Mouse (Mus musculus): ENCODE measurements around the gene Lgmn. TPM values are rescaled to one million over a fixed set of nuclear protein-coding genes. Genes with fewer than 3 reads are reported as not detected.

Lgmn gene
- polyA plus RNA-seq, 1 experiment from 2014 or later = 64.7 TPM

GRCm38 (mm10) chr12:102416391-102416837, 23.2 kb downstream of the Lgmn start:
- Histone ChIP-seq H3K4me3 (replicated peaks) (no peak overlapping the region), H3K36me3 (peaks cover 8% of the 10 kb centered on the region), H3K4me1 (replicated peaks) (peaks cover 4% of the 10 kb centered on the region), H3K9ac (replicated peaks) (no peak overlapping the region), H3K27me3 (no peaks in the 10 kb centered on the region), H3K9me3 (no peaks in the 10 kb centered on the region), H3K27ac (no peak overlapping the region), H3K4me2 (replicated peaks) (no peak overlapping the region)
- WGBS = 52% methylated on average over 7 of the region's 7 CpGs
- 0 out of 2 replicates have a peak, but pooled peaks have one; percentile 20 for ATAC-seq

GRCm38 (mm10) chr12:102414686-102415085, 24.9 kb downstream of the Lgmn start:
- H3K27ac ChIP-seq = no peak overlapping the region

GRCm38 (mm10) chr12:102413171-102413570, 26.4 kb downstream of the Lgmn start:
- no peak overlapping the region for H3K9ac ChIP-seq (replicated peaks)
- 95% methylated on average over 13 of the region's 13 CpGs for WGBS
- H3K9me3 ChIP-seq = no peaks in the 10 kb centered on the region
- no peak overlapping the region for H3K27ac ChIP-seq
- ATAC-seq = no peak
- peaks cover 6% of the 10 kb centered on the region for H3K36me3 ChIP-seq
- no peak overlapping the region for H3K4me3 ChIP-seq (replicated peaks)
- no peaks in the 10 kb centered on the region for H3K27me3 ChIP-seq
- no peaks in the 10 kb centered on the region for H3K4me1 ChIP-seq (replicated peaks)
- H3K4me2 ChIP-seq (replicated peaks) = no peak overlapping the region

More at GRCm38 (mm10) chr12:102414686-102415085, 24.9 kb downstream of the Lgmn start:
- H3K36me3 ChIP-seq = peaks cover 6% of the 10 kb centered on the region
- no peak for ATAC-seq
- no peak overlapping the region for H3K9ac ChIP-seq (replicated peaks)
- no peaks in the 10 kb centered on the region for H3K27me3 ChIP-seq
- peaks cover 4% of the 10 kb centered on the region for H3K4me1 ChIP-seq (replicated peaks)
- 95% methylated on average over 6 of the region's 6 CpGs for WGBS
- H3K9me3 ChIP-seq = no peaks in the 10 kb centered on the region
- no peak overlapping the region for H3K4me3 ChIP-seq (replicated peaks)
- H3K4me2 ChIP-seq (replicated peaks) = no peak overlapping the region

GRCm38 (mm10) chr12:102398588-102398987, 41.0 kb downstream of the Lgmn start:
- Histone ChIP-seq H3K4me3 (replicated peaks) (no peak overlapping the region), H3K9me3 (no peaks in the 10 kb centered on the region), H3K27me3 (peaks cover 29% of the 10 kb centered on the region), H3K9ac (replicated peaks) (no peak overlapping the region), H3K36me3 (peaks cover 61% of the 10 kb centered on the region), H3K4me2 (replicated peaks) (no peak overlapping the region), H3K27ac (no peak overlapping the region), H3K4me1 (replicated peaks) (peaks cover 10% of the 10 kb centered on the region)
- no peak for ATAC-seq
- 96% methylated on average over 4 of the region's 4 CpGs for WGBS

- 36% methylated on average over 19 of the region's 19 CpGs for WGBS
- no peak overlapping the region for H3K4me2 ChIP-seq (replicated peaks)
- no peak overlapping the region for H3K4me3 ChIP-seq (replicated peaks)
- ATAC-seq = peak; percentile 39; the same call in 1 of the 2 replicates
- H3K9me3 ChIP-seq = no peaks in the 10 kb centered on the region
- H3K4me1 ChIP-seq (replicated peaks) = peaks cover 10% of the 10 kb centered on the region
- peaks cover 33% of the 10 kb centered on the region for H3K27me3 ChIP-seq
- H3K36me3 ChIP-seq = peaks cover 48% of the 10 kb centered on the region
- H3K9ac ChIP-seq (replicated peaks) = no peak overlapping the region
- no peak overlapping the region for H3K27ac ChIP-seq
Observed at GRCm38 (mm10) chr12:102395998-102396991, 43.3 kb downstream of the Lgmn start.

- Histone ChIP-seq H3K27me3 (peaks cover 34% of the 10 kb centered on the region), H3K4me1 (replicated peaks) (peaks cover 10% of the 10 kb centered on the region), H3K4me3 (replicated peaks) (no peak overlapping the region), H3K9me3 (no peaks in the 10 kb centered on the region), H3K27ac (no peak overlapping the region), H3K4me2 (replicated peaks) (no peak overlapping the region), H3K9ac (replicated peaks) (no peak overlapping the region), H3K36me3 (peaks cover 42% of the 10 kb centered on the region)
- no peak for ATAC-seq
- 63% methylated on average over 9 of the region's 9 CpGs for WGBS
Observed at GRCm38 (mm10) chr12:102395537-102395936, 44.1 kb downstream of the Lgmn start.

GRCm38 (mm10) chr12:102394496-102394895, 45.1 kb downstream of the Lgmn start:
- Histone ChIP-seq H3K4me3 (replicated peaks) (no peak overlapping the region), H3K27ac (no peak overlapping the region)

GRCm38 (mm10) chr12:102391982-102392381, 47.6 kb downstream of the Lgmn start:
- Histone ChIP-seq H3K4me2 (replicated peaks) (no peak overlapping the region), H3K4me3 (replicated peaks) (no peak overlapping the region), H3K4me1 (replicated peaks) (peaks cover 10% of the 10 kb centered on the region), H3K9me3 (no peaks in the 10 kb centered on the region), H3K27me3 (peaks cover 29% of the 10 kb centered on the region), H3K9ac (replicated peaks) (no peak overlapping the region), H3K27ac (no peak overlapping the region), H3K36me3 (peaks cover 22% of the 10 kb centered on the region)
- ATAC-seq = no peak
- WGBS = 70% methylated on average over 4 of the region's 4 CpGs

More at GRCm38 (mm10) chr12:102394496-102394895, 45.1 kb downstream of the Lgmn start:
- peaks cover 10% of the 10 kb centered on the region for H3K4me1 ChIP-seq (replicated peaks)
- no peak overlapping the region for H3K9ac ChIP-seq (replicated peaks)
- H3K36me3 ChIP-seq = peaks cover 35% of the 10 kb centered on the region
- no peak overlapping the region for H3K4me2 ChIP-seq (replicated peaks)
- no peak for ATAC-seq
- 96% methylated on average over 7 of the region's 7 CpGs for WGBS
- H3K9me3 ChIP-seq = no peaks in the 10 kb centered on the region
- H3K27me3 ChIP-seq = peaks cover 35% of the 10 kb centered on the region

- peaks cover 29% of the 10 kb centered on the region for H3K27me3 ChIP-seq
- H3K4me3 ChIP-seq (replicated peaks) = no peak overlapping the region
- H3K9ac ChIP-seq (replicated peaks) = no peak overlapping the region
- no peak overlapping the region for H3K4me2 ChIP-seq (replicated peaks)
- no peak for ATAC-seq
- 0 out of 2 replicates have a peak, but pooled peaks cover 2% of the 10 kb centered on the region for H3K4me1 ChIP-seq (replicated peaks)
- peaks cover 22% of the 10 kb centered on the region for H3K36me3 ChIP-seq
- 84% methylated on average over 2 of the region's 2 CpGs for WGBS
- H3K27ac ChIP-seq = no peak overlapping the region
- H3K9me3 ChIP-seq = no peaks in the 10 kb centered on the region
Observed at GRCm38 (mm10) chr12:102391109-102391508, 48.5 kb downstream of the Lgmn start.

- H3K36me3 ChIP-seq = peaks cover 17% of the 10 kb centered on the region
- no peaks in the 10 kb centered on the region for H3K9me3 ChIP-seq
- H3K4me2 ChIP-seq (replicated peaks) = no peak overlapping the region
- H3K27me3 ChIP-seq = peaks cover 25% of the 10 kb centered on the region
- no peaks in the 10 kb centered on the region for H3K4me1 ChIP-seq (replicated peaks)
- no peak overlapping the region for H3K4me3 ChIP-seq (replicated peaks)
- H3K9ac ChIP-seq (replicated peaks) = no peak overlapping the region
- WGBS = 28% methylated on average over 8 of the region's 8 CpGs
- peak; percentile 17; the same call in 1 of the 2 replicates for ATAC-seq
- H3K27ac ChIP-seq = no peak overlapping the region
Observed at GRCm38 (mm10) chr12:102390042-102390441, 49.6 kb downstream of the Lgmn start.

GRCm38 (mm10) chr12:102387219-102387917, 52.2 kb downstream of the Lgmn start:
- WGBS = 46% methylated on average over 16 of the region's 16 CpGs
- ATAC-seq = peak; percentile 81
- Histone ChIP-seq H3K27me3 (peaks cover 11% of the 10 kb centered on the region; the same call in 1 of the 2 replicates), H3K9ac (replicated peaks) (no peak overlapping the region), H3K4me3 (replicated peaks) (no peak overlapping the region), H3K4me2 (replicated peaks) (no peak overlapping the region), H3K9me3 (no peaks in the 10 kb centered on the region), H3K4me1 (replicated peaks) (no peaks in the 10 kb centered on the region), H3K36me3 (no peaks in the 10 kb centered on the region), H3K27ac (no peak overlapping the region)

GRCm38 (mm10) chr12:102384819-102385218, 54.8 kb downstream of the Lgmn start:
- Histone ChIP-seq H3K9me3 (no peaks in the 10 kb centered on the region), H3K4me3 (replicated peaks) (no peak overlapping the region), H3K36me3 (no peaks in the 10 kb centered on the region), H3K27me3 (peaks cover 6% of the 10 kb centered on the region; the same call in 1 of the 2 replicates), H3K4me2 (replicated peaks) (no peak overlapping the region), H3K9ac (replicated peaks) (no peak overlapping the region; the same call in 1 of the 2 replicates), H3K27ac (no peak overlapping the region), H3K4me1 (replicated peaks) (no peaks in the 10 kb centered on the region)
- WGBS = 22% methylated on average over 3 of the region's 3 CpGs
- peak; percentile 37 for ATAC-seq

Data from midbrain, embryonic 13.5 days (tissue).